In genomic region chr17:7264610-7265009, GRCm38 (mm10) we compare ENCODE assay signal across 30 mouse cellular contexts. TPM values are rescaled to one million over a fixed set of nuclear protein-coding genes. Genes with fewer than 3 reads are reported as not detected.
DNase-seq lines count a peak whose midpoint lies in the region; ATAC-seq and TF ChIP-seq lines count a peak whose summit lies in the region.
"Had no signal": no experiment of that assay in that cellular context is flagged by ENCODE, and none has a peak within 500 bp of the region (broad histone marks: within the 10 kb centered on the region; RNA-seq: fewer than 3 reads in every experiment).

No protein-coding gene starts in this region.

- DNase-seq in forebrain, embryonic 11.5 days (ENCODE audit: low spot score), result no peak
- no peak for DNase-seq in heart, adult 8-10 months (ENCODE audit: low spot score)
- no peak for DNase-seq in kidney, postnatal 14 days
- DNase-seq in cerebellum, adult 8-10 months, result no peak
- DNase-seq: adrenal gland, postnatal 25 days; cerebellum, adult 11 months; cerebellum, postnatal 14 days; embryo, embryonic 11 days; gastrocnemius, postnatal 25 days; kidney, postnatal 36 days; layer of hippocampus, adult 9-11 months; left cerebral cortex, postnatal 4 days; liver; midbrain, embryonic 14.5 days; right cerebral cortex, postnatal 25 days; thymus, adult 18-20 months had no signal

- H3ac ChIP-seq in myocyte (ENCODE audit: control insufficient read depth, insufficient read length), result no peak overlapping the region

- TF ChIP-seq POLR2A in myocyte (IDR thresholded peaks at IDR 0.05; ENCODE audit: insufficient read length, low read depth), result no peak

- no peaks in the 10 kb centered on the region for H3K36me3 ChIP-seq in forebrain, embryonic 16.5 days (ENCODE audit: control insufficient read depth, insufficient read depth)
- H3K36me3 ChIP-seq in forebrain, embryonic 11.5 days (ENCODE audit: control insufficient read depth, insufficient read depth, low read length), result no peaks in the 10 kb centered on the region
- no peaks in the 10 kb centered on the region for H3K36me3 ChIP-seq in heart, embryonic 15.5 days
- 0 out of 2 replicates have a peak, but pooled peaks cover 8% of the 10 kb centered on the region for H3K36me3 ChIP-seq in kidney, embryonic 15.5 days
- peaks cover 18% of the 10 kb centered on the region for H3K36me3 ChIP-seq in myocyte (ENCODE audit: control insufficient read depth, insufficient read depth)
- H3K36me3 ChIP-seq: neural tube, embryonic 15.5 days; stomach, embryonic 15.5 days had no signal

- H3K4me3 ChIP-seq in forebrain, embryonic 16.5 days (replicated peaks; ENCODE audit: low read length), result no peak overlapping the region
- no peak overlapping the region for H3K4me3 ChIP-seq in forebrain, embryonic 11.5 days (ENCODE audit: low read depth, low read length)
- no peak overlapping the region for H3K4me3 ChIP-seq in heart, embryonic 15.5 days
- H3K4me3 ChIP-seq in kidney, embryonic 15.5 days (replicated peaks), result no peak overlapping the region
- H3K4me3 ChIP-seq in myocyte, result no peak overlapping the region
- H3K4me3 ChIP-seq: forebrain, embryonic 12.5 days; left cerebral cortex, adult 2 months; neural tube, embryonic 15.5 days; stomach, embryonic 15.5 days had no signal

- WGBS in forebrain, embryonic 16.5 days, result 95% methylated on average over 5 of the region's 5 CpGs
- WGBS in forebrain, embryonic 11.5 days, result 89% methylated on average over 5 of the region's 5 CpGs
- WGBS in heart, embryonic 15.5 days, result 65% methylated on average over 5 of the region's 5 CpGs
- 59% methylated on average over 5 of the region's 5 CpGs for WGBS in kidney, embryonic 15.5 days

- H3K79me2 ChIP-seq in myocyte (ENCODE audit: control insufficient read depth, insufficient read depth), result no peaks in the 10 kb centered on the region

- no peak overlapping the region for H3K9ac ChIP-seq in forebrain, embryonic 16.5 days (replicated peaks; ENCODE audit: low read depth, low read length)
- no peak overlapping the region for H3K9ac ChIP-seq in forebrain, embryonic 11.5 days (ENCODE audit: low read length)
- H3K9ac ChIP-seq in heart, embryonic 15.5 days, result no peak overlapping the region
- no peak overlapping the region for H3K9ac ChIP-seq in kidney, embryonic 15.5 days
- H3K9ac ChIP-seq: forebrain, embryonic 12.5 days; neural tube, embryonic 15.5 days; stomach, embryonic 15.5 days had no signal

- no peaks in the 10 kb centered on the region for H3K27me3 ChIP-seq in forebrain, embryonic 16.5 days (replicated peaks; ENCODE audit: control insufficient read depth, insufficient read depth, low read length)
- no peaks in the 10 kb centered on the region for H3K27me3 ChIP-seq in forebrain, embryonic 11.5 days (ENCODE audit: control insufficient read depth, insufficient read depth, low read length)
- H3K27me3 ChIP-seq in heart, embryonic 15.5 days, result no peaks in the 10 kb centered on the region
- H3K27me3 ChIP-seq in kidney, embryonic 15.5 days, result no peaks in the 10 kb centered on the region
- H3K27me3 ChIP-seq in myocyte (ENCODE audit: control insufficient read depth, insufficient read depth, insufficient read length), result no peaks in the 10 kb centered on the region
- H3K27me3 ChIP-seq: CH12.LX; forebrain, embryonic 12.5 days; neural tube, embryonic 15.5 days; stomach, embryonic 15.5 days had no signal

- H3K4me2 ChIP-seq in forebrain, embryonic 16.5 days (ENCODE audit: low read length), result no peak overlapping the region
- no peak overlapping the region for H3K4me2 ChIP-seq in forebrain, embryonic 11.5 days (ENCODE audit: low read depth, low read length, severe bottlenecking)
- no peak overlapping the region for H3K4me2 ChIP-seq in heart, embryonic 15.5 days
- no peak overlapping the region for H3K4me2 ChIP-seq in kidney, embryonic 15.5 days
- no peak overlapping the region for H3K4me2 ChIP-seq in myocyte (ENCODE audit: low read depth)
- H3K4me2 ChIP-seq: forebrain, embryonic 12.5 days; neural tube, embryonic 15.5 days; stomach, embryonic 15.5 days had no signal

- ATAC-seq in forebrain, embryonic 16.5 days, result 0 out of 2 replicates have a peak, but pooled peaks have one; percentile 22
- no peak for ATAC-seq in forebrain, embryonic 11.5 days (replicated peaks; ENCODE audit: low FRiP score)
- no peak for ATAC-seq in heart, embryonic 15.5 days (replicated peaks; ENCODE audit: insufficient number of reproducible peaks, insufficient read depth, low FRiP score, low read depth)
- ATAC-seq in kidney, embryonic 15.5 days (replicated peaks; ENCODE audit: low FRiP score), result peak; percentile 44
- ATAC-seq: intestine, embryonic 16.5 days; lung, postnatal 0 days had no signal

- peaks cover 19% of the 10 kb centered on the region for H3K4me1 ChIP-seq in forebrain, embryonic 16.5 days (replicated peaks; ENCODE audit: control insufficient read depth, insufficient read depth, low read length)
- H3K4me1 ChIP-seq in forebrain, embryonic 11.5 days (replicated peaks; ENCODE audit: control insufficient read depth, insufficient read depth, low read length), result peaks cover 1% of the 10 kb centered on the region; the same call in 1 of the 2 replicates
- peaks cover 72% of the 10 kb centered on the region for H3K4me1 ChIP-seq in heart, embryonic 15.5 days (replicated peaks)
- H3K4me1 ChIP-seq in kidney, embryonic 15.5 days, result peaks cover 69% of the 10 kb centered on the region

- no peak overlapping the region for H3K27ac ChIP-seq in forebrain, embryonic 16.5 days (ENCODE audit: low read length)
- H3K27ac ChIP-seq in forebrain, embryonic 11.5 days (ENCODE audit: low read depth, low read length), result no peak overlapping the region
- peak overlapping the region; percentile 89 for H3K27ac ChIP-seq in heart, embryonic 15.5 days
- peak overlapping the region; percentile 13; the same call in 1 of the 2 replicates for H3K27ac ChIP-seq in kidney, embryonic 15.5 days
- H3K27ac ChIP-seq: forebrain, embryonic 12.5 days; left cerebral cortex, adult 2 months had no signal

- H3K9me3 ChIP-seq in forebrain, embryonic 16.5 days (ENCODE audit: control insufficient read depth, low read length), result no peaks in the 10 kb centered on the region
- H3K9me3 ChIP-seq in forebrain, embryonic 11.5 days (ENCODE audit: control insufficient read depth, low read length), result no peaks in the 10 kb centered on the region
- H3K9me3 ChIP-seq in heart, embryonic 15.5 days (replicated peaks), result no peaks in the 10 kb centered on the region
- H3K9me3 ChIP-seq in kidney, embryonic 15.5 days (replicated peaks), result no peaks in the 10 kb centered on the region
- H3K9me3 ChIP-seq: forebrain, embryonic 12.5 days; neural tube, embryonic 15.5 days; stomach, embryonic 15.5 days had no signal

TF ChIP-seq in myocyte, 11 proteins besides CTCF, POLR2A, EP300 and RAD21:
- peak; percentile 82 to 99 (median 97) for TF ChIP-seq MYOD1 (IDR thresholded peaks at IDR 0.05; ENCODE audit: control insufficient read depth in 1 of 3, insufficient read length in 2 of 3, low read depth in 2 of 3)
- TF ChIP-seq USF1 (IDR thresholded peaks at IDR 0.05; ENCODE audit: low read depth), result no peak
- no peak for TF ChIP-seq CEBPB (IDR thresholded peaks at IDR 0.05; ENCODE audit: insufficient read depth, poor library complexity, severe bottlenecking)
- no peak for TF ChIP-seq SRF (IDR thresholded peaks at IDR 0.05; ENCODE audit: control insufficient read depth, insufficient read length, low read depth)
- TF ChIP-seq TCF12 (IDR thresholded peaks at IDR 0.05; ENCODE audit: insufficient read depth, poor library complexity, severe bottlenecking), result no peak
- TF ChIP-seq REST (IDR thresholded peaks at IDR 0.05; ENCODE audit: insufficient read depth, insufficient read length), result no peak
- peak; percentile 41 to 83 (median 79) for TF ChIP-seq MYOG (IDR thresholded peaks at IDR 0.05; ENCODE audit: control insufficient read depth in 1 of 3, insufficient read depth in 1 of 3, insufficient read length in 2 of 3, low read depth in 2 of 3)
- TF ChIP-seq E2F4 (IDR thresholded peaks at IDR 0.05; ENCODE audit: insufficient read depth), result no peak
- no peak for TF ChIP-seq MAX (IDR thresholded peaks at IDR 0.05; ENCODE audit: low read depth)
- peak; percentile 35 for TF ChIP-seq TCF3 (IDR thresholded peaks at IDR 0.05; ENCODE audit: insufficient read length, low read depth)
- no peak for TF ChIP-seq POLR2AphosphoS2 (IDR thresholded peaks at IDR 0.05; ENCODE audit: insufficient read length, low read depth)

RNA-seq across cellular contexts. Expression of gene Tcp10a, which starts 59.8 kb away (rescaled TPM):
- polyA plus RNA-seq in forebrain, embryonic 16.5 days (2015; fragmentation: Nextera tagmentation; extraction: Ambion mirVana), result not detected in 2 replicates
- 0.17 TPM in 1 of 2 replicates, not detected in the other for polyA plus RNA-seq in forebrain, embryonic 11.5 days (2014; fragmentation: Nextera tagmentation; extraction: Ambion mirVana)
- polyA plus RNA-seq in heart, embryonic 15.5 days (2015; fragmentation: Nextera tagmentation; extraction: Ambion mirVana), result not detected in 2 replicates
- not detected for total RNA-seq in heart, adult 8-10 months (2022)
- not detected in 2 replicates for polyA plus RNA-seq in kidney, embryonic 15.5 days (2015; fragmentation: Nextera tagmentation; extraction: Ambion mirVana)
- not detected for polyA plus RNA-seq in myocyte (2012; fragmentation: generic; extraction: Trizol)
- total RNA-seq: CH12.LX; gastrocnemius, postnatal 25 days; hematopoietic stem cell, adult 5-6 weeks; left cerebral cortex, postnatal 4 days; MEL had no signal
- polyA plus RNA-seq: forebrain, embryonic 12.5 days; intestine, embryonic 16.5 days; liver, embryonic 16.5 days; lung, postnatal 0 days; midbrain, embryonic 14.5 days; neural tube, embryonic 15.5 days; stomach, embryonic 15.5 days had no signal

Comparison
In these comparisons a context has a peak if more than half of its experiments do, and no peak if none do; other contexts are left out.
1. ATAC-seq: peak in forebrain, embryonic 16.5 days (single experiment) and kidney, embryonic 15.5 days (single experiment); none in forebrain, embryonic 11.5 days (single experiment) and heart, embryonic 15.5 days (single experiment).
2. H3K27ac ChIP-seq: peak in heart, embryonic 15.5 days (single experiment) and kidney, embryonic 15.5 days (single experiment); none in forebrain, embryonic 16.5 days (single experiment) and forebrain, embryonic 11.5 days (single experiment).